Mouse (Mus musculus) lung, postnatal 25 days (tissue): ENCODE measurements around the gene Hist1h2bp.
"Not testable (repeated sequence)": the region's sequence is repeated elsewhere in the genome, so short reads cannot be mapped to it uniquely, and the experiment has no call there.

Experiments
- DNase-seq: peaks from one replicate; pipeline ENCODE4 v3.0.0; 2022; ENCODE audit warnings: low spot score

Hist1h2bp gene

DNA sequence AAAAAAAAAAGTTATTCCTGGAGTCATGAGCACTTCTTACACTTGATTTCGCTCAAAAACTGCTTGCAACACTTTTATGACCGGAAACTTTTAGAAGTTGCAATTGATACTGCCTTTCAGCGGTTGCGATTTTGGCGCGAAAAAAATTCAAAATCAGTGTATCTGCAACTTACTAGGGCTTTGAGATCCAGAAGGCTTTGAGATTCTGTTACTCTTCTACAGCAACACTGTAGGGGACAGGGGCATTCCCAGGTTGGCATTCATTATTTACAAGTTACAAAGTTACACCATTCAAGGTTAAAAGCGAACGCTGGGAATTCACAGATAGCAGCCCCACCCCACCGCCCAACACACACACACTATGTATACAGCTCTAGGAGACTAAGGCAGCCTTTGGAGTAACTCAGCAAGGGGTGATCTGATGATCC, 3.5 kb upstream of the Hist1h2bp start:
- DNase-seq = peak; percentile 11

DNA sequence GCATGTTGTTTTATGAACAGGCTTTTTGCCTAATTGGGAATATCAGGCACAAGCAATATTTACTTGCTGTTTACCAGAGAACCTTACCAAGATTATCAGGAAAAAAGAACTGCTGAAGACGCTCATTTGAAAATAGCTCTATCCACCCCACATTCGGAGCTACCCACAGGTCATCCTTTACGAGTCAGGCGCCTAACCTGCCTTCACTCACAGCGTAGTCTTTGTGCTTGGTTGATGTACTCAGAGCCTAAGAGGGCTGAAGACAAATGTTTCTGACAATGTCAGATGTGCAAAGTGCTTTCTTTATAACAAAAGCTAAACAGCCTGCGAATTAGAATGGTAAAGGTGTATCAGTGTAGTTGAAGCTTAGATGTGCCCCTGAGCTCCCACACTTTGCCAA, 3.0 kb upstream of the Hist1h2bp start:
- no peak for DNase-seq

DNA sequence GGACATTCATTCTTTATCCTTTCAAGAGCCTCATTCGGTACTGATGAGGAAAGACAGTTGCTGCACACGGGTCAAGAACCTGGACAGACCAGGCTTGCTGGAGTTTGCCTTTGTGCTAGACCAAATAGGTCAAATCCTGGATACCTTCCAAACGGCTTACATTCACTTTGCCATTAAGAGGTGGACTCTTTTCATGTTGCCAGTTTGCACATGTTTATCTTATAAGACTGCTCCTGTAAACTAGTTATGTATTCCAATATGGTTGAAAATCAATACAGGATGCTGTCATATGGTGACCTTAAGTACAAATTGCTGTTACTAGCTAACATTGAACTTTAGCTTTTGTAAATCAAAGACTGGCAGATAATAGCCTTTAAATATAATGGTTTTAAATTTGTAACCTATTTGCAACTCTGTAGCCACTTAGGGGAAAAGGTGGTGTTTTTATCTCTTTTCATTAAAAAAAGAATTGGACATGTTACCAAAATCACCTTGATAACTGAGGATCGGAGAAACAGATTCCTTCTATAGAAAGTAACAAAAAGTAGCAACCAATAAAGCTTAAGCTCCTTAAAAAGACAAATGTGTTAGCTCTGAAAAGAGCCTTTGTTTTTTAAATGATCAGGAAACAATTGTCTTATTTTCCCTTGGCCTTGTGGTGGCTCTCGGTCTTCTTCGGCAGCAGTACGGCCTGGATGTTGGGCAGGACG, 917 bp upstream of the Hist1h2bp start:
- DNase-seq = no peak

DNA sequence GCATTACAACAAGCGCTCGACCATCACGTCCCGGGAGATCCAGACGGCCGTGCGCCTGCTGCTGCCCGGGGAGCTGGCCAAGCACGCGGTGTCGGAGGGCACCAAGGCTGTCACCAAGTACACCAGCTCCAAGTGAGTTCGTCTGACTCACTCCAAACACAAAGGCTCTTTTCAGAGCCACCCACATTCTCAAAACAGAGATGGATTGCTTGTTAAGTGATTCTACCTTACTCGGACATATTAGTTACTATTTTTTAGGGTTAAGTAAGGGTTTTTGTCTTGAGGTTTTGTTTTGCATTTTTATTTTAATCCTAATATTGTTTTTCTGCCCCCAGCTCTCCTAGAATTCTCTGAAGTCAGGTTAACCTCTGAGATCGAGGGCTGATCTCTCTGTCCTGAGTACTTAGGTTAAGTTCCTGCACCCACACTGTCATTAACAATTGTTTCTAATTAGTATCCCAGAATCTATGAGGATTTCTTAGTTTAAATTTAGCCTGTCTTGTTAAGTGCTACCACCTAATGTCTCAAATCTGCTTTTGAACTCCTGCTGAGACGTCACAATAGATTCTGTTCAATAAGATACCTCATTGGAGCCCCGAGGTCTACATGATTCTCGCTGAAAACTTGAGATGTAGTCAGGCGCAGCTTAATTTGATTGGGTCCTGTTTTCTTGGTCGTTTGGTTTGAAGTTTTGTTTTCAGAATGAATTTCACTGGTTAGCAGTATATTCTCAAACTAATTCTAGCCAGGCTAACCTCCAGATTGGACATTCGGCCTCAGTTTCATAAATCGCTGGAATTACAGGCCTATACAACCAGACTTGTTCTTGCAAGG, 716 bp downstream of the Hist1h2bp start:
- no peak for DNase-seq

DNA sequence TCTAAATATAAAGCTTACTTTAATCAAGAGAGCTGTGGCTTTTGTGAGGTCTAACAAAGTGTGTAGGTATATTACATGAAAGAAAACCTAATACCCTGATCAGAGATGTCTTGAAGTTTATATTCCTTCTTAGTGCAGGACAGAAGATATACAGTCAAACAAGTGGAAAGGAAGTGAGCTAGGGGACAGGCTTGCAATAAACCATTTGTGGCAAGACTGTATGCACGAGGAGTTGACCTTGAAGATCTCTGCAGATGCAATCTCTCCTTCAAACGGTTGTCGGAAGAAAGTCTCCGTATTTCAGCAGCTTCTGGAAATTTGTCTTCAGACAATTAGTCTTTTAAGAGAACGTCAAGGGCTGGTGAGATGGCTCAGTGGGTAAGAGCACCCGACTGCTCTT, 2.7 kb downstream of the Hist1h2bp start:
- DNase-seq = no peak

DNA sequence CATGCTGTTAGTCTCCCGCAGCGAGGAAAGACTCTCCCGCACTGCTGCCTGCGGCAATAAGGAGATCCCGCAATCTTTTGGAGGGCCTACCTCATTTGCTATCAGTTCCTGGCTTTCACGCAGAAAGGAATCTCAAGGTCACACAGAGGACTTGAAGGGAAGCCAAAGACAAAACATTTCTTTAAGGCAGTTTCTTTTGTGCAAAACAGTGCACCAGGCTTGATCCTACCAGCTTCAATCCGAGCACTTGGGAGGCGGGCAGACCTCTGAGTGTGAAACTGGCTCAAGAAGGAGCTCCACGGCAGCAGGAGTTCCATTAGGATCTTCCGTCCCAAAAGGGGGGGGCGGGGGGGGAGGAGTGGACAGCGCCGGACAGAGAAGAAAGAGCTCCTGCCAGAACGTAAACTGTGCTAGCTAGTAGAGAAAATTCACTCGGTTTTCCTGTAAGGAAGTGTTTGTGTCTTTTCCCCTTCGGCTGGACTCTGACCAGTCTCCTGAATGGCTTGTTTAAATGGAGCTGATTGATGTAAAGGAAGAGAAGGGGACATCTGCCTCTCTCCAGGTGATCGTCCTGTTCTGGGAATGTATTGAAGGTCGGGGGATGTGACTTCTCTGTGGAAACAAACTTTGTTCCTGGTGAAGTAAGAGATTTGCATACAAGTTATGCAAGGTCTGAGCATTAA, 3.5 kb downstream of the Hist1h2bp start:
- DNase-seq = no peak

DNA sequence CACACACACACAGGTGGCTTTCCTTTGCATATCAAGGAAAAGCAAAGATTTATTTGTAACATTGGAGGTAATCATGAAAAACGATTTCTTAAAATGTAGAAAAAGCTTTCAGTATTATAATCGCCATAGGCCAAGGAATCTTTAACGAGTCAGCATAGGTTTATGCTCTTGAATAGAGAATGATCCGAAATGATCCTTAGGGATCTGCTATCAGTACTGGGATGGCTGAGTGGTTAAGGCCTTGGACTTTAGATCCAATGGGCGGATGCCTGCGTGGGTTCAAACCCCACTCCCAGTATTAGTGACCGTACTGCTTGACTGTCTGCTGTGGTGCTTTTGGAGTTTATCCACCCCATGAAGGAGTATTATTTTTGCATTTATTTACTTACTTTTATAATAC, 8.3 kb downstream of the Hist1h2bp start:
- DNase-seq = no peak

DNA sequence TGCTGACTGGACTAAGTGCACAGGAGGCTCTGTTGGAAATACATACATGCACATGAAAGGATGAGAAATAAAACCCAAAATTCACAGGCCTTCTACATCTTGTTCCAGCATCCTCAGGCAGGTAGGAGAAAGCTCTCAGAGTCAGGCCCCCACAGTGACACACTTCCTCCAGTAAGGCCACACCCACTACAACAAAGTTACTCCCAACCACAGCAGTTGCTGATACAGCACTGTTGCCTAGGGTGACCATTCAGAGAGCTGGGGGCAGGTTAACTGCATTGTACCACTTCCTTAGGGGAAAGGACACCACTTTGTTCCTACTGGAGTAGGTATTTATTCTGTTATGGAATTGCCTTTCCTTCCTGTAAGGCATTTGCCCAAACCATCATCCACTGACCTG, 9.9 kb downstream of the Hist1h2bp start:
- DNase-seq = not testable (repeated sequence)

DNA sequence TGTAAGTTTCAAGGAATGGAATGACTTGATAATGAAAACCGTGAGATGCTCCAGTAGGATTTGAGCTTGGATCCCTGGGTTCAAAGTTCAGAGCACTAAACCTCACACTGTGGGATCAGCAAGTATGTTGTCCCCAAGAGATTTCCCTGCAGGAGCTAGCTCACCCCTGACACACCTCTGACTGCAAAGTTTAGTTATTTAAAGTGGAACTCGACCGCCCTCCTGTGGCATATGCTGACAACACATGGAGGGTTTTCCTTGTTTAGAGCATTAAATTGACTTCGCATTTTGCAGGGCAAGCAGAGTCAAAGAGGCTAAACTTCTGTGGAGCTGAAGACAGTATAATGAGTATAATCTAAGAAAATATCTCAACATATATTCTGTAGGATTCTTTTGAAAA, 15.8 kb downstream of the Hist1h2bp start:
- DNase-seq = not testable (repeated sequence)

DNA sequence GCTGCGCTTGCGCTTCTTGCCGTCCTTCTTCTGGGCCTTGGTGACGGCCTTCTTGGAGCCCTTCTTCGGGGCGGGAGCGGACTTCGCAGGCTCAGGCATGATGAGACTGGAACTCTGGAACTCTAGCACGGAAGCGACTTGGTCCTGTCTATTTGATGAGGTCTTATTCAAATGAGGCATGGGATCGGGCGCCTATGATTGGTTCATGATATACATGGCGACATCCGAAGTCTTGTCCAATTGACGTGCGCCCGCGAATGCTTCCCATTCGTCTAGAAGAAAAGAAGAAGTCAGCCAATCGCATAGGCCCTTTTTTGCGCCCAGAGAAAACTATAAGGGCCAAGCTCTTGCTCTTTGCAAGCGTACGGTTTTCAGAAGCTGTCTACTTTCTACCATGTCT, 22.8 kb downstream of the Hist1h2bp start, which contains the start of the genes Hist1h2bq and Hist1h2ao:
Hist1h2bq (minus strand) TSS at position 125 of the 400 bp plus-strand sequence.
Hist1h2ao (plus strand) TSS at position 393 of the 400 bp plus-strand sequence.
- DNase-seq = not testable (repeated sequence)

DNA sequence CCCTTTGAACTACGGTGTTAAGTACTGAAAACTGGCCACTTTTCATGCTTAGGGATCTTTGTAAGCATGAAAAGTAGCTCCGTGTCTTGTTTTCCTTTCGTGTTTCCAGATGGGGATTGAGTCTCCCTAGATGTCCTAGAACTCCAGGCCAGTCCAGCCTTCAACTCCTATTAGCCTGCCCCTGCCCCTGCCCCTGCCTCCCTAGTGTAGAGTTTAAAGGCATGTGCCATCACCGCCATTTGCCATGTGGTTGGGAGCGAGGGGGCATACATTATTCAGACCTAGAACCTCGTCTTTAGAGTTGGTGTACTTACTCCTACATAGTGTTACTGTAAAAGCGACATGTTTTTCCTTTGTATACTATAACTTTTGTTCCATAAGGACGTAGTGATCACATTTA, 23.8 kb downstream of the Hist1h2bp start:
- DNase-seq = not testable (repeated sequence)

DNA sequence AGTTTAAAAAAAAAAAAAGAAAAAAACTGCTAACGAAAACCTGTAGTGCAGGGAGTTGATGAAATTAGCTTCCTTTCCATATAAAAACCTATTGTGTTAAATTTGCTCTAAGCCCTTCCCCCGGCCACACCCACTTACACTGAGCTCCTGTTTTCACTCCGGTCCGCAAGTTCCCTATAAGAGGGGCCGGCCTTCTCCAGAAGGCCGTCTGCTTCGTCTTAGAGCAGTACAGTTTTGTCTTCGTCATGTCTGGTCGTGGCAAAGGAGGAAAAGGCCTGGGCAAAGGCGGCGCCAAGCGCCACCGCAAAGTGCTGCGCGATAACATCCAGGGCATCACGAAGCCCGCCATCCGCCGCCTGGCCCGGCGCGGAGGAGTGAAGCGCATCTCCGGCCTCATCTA, 24.3 kb downstream of the Hist1h2bp start, which contains the start of gene Hist1h4m:
Hist1h4m (plus strand) TSS at position 208 of the 400 bp plus-strand sequence.
- peak; percentile 53 for DNase-seq

DNA sequence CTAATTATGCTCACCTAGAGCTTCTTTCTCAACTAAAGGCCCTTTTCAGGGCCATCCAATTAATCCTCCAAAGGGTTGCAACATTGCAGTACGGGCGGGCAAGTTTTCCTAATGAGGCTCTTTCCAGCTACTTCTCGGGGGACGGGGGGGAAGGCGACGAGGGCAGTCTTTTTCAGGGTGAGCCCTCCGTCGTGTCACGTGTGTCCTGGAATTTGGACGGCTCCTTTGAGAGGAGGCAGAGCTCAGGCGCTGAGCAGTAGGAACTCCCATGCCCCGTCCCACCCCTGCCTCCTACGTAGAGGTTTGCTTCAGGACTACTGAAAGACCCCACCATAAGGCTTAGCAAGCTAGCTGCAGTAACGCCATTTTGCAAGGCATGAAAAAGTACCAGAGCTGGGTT, 24.8 kb downstream of the Hist1h2bp start:
- DNase-seq = not testable (repeated sequence)

DNA sequence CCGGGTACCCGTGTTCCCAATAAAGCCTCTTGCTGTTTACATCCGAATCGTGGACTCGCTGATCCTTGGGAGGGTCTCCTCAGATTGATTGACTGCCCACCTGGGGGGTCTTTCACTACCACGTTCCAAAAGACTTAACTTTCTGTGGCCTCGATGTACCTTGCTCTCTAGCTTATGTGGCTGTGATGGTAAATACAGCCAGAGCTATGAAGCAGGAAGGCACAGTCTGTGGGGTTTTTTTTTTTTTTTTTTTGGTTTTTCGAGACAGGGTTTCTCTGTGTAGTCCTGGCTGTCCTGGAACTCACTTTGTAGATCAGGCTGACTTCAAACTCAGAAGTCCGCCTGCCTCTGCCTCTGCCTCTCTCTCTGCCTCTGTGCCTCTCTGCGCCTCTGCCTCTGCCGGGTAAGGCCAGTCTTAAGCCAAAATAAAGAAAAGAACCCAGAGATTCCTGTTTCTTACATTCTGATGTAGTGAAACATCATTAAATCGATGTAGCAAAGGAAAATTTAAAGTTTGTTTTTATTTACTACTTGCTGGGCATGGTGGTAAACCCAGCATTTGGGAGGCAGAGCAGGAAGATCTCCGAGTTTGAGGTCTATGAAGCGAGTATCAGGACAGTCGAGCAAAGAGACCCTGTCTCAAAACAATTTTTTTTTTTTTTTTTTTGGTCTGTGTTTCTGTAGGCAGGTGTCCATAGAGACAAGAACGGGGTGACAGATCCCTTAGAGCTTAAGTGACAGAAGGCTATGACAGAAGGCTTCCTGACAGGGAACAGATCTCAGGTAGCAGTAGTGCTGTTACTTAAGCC, 33.0 kb downstream of the Hist1h2bp start:
- DNase-seq = not testable (repeated sequence)

DNA sequence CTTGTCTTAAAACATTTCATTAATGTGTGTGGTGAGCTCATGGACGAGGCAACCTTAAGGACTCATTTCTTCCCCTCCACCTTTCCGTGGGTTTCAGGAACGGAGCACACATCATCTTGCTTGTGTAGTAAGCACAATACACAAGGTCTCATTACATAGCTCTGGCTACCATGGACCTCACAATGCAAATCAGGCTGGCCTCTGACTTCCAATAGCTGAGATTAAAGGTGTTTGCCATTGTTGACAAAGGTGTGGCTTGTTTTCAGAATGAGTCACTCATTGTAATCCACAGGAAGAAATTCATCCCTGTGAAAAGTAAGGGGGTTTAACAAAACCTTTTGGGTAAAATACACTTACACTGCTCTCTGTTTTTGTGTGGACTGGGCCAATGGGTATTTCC, 41.2 kb downstream of the Hist1h2bp start:
- no peak for DNase-seq

DNA sequence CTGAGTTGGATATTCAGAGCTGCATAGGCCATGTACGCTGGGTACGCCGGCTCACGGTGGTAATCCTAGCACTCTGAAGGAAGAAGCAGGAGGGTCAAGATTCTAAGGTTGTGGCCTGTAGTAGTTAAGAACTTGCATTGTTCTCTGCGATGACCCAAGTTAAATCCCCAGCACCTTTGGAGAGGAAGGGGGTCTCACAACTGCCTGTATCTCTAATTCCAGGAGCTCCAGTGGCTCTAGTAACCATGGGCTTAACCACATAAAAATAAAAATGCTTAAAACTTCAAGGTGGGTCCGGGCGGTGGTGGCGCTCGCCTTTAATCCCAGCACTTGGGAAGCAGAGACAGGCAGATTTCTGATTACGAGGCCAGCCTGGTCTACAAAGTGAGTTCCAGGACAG, 43.1 kb downstream of the Hist1h2bp start:
- DNase-seq = no peak

DNA sequence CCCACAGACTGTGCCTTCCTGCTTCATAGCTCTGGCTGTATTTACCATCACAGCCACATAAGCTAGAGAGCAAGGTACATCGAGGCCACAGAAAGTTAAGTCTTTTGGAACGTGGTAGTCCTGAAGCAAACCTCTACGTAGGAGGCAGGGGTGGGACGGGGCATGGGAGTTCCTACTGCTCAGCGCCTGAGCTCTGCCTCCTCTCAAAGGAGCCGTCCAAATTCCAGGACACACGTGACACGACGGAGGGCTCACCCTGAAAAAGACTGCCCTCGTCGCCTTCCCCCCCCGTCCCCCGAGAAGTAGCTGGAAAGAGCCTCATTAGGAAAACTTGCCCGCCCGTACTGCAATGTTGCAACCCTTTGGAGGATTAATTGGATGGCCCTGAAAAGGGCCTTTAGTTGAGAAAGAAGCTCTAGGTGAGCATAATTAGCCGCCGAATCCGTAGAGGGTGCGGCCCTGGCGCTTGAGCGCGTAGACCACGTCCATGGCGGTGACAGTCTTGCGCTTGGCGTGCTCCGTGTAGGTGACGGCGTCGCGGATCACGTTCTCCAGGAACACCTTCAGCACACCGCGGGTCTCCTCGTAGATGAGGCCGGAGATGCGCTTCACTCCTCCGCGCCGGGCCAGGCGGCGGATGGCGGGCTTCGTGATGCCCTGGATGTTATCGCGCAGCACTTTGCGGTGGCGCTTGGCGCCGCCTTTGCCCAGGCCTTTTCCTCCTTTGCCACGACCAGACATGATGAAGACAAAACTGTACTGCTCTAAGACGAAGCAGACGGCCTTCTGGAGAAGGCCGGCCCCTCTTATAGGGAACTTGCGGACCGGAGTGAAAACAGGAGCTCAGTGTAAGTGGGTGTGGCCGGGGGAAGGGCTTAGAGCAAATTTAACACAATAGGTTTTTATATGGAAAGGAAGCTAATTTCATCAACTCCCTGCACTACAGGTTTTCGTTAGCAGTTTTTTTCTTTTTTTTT, 44.4 kb downstream of the Hist1h2bp start, which contains the start of gene Hist1h4n:
Hist1h4n (minus strand) TSS at position 779 of the 977 bp plus-strand sequence.
- DNase-seq = peak; percentile 47

DNA sequence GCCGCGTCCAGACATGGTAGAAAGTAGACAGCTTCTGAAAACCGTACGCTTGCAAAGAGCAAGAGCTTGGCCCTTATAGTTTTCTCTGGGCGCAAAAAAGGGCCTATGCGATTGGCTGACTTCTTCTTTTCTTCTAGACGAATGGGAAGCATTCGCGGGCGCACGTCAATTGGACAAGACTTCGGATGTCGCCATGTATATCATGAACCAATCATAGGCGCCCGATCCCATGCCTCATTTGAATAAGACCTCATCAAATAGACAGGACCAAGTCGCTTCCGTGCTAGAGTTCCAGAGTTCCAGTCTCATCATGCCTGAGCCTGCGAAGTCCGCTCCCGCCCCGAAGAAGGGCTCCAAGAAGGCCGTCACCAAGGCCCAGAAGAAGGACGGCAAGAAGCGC, 46.2 kb downstream of the Hist1h2bp start, which contains the start of the genes Hist1h2ap and Hist1h2br:
Hist1h2ap (minus strand) TSS at position 47 of the 400 bp plus-strand sequence.
Hist1h2br (plus strand) TSS at position 283 of the 400 bp plus-strand sequence.
- not testable (repeated sequence) for DNase-seq
